Mouse (Mus musculus): Measurements from ENCODE around the gene Tmprss7. TPM values are rescaled to one million over a fixed set of nuclear protein-coding genes. Genes with fewer than 3 reads are reported as not detected.

Tmprss7 gene
- polyA plus RNA-seq, 1 experiment from 2014 or later, result 0.30 TPM

DNA sequence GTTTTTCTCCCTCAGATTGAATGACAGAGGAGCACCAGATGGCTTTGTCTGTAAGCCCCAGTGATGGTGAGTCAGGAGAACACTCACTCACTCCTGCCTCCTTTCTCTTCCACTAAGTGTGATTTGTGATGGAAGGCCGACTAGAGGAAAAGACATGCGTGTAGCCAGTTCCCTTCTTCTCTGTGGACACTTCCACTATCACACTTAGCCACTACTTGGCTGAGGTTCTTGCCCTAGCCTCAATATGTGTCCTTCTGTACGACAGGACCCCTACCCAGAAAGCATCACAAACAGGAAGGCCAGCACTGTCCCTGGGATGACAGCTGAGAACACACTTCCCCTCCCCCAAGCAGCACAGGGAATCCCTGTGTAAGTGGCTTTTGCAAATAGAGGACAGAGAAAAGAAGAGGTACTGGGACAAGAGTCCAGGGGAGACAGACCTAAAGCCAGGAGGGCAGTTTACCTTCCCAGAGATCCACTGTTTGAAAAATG is 29.0 kb upstream of the Tmprss7 start:
- no peak overlapping the region for H3K4me2 ChIP-seq (ENCODE audit: low read length)
- H3K9me3 ChIP-seq (ENCODE audit: control insufficient read depth, low read length), result no peaks in the 10 kb centered on the region
- H3K27me3 ChIP-seq (replicated peaks; ENCODE audit: control insufficient read depth, insufficient read depth, low read length), result no peaks in the 10 kb centered on the region
- 63% methylated on average over 3 of the region's 3 CpGs for WGBS
- H3K27ac ChIP-seq (ENCODE audit: low read depth), result no peak overlapping the region
- no peak overlapping the region for H3K4me3 ChIP-seq (ENCODE audit: low read depth, low read length)
- H3K36me3 ChIP-seq (ENCODE audit: control insufficient read depth, insufficient read depth, low read length), result peaks cover 8% of the 10 kb centered on the region; the same call in 1 of the 2 replicates
- H3K4me1 ChIP-seq (replicated peaks; ENCODE audit: control insufficient read depth, insufficient read depth, low read length), result peaks cover 8% of the 10 kb centered on the region; the same call in 1 of the 2 replicates
- H3K9ac ChIP-seq (ENCODE audit: low read length), result no peak overlapping the region
- no peak for ATAC-seq (replicated peaks; ENCODE audit: low FRiP score, low TSS enrichment, low read depth)
- DNase-seq (ENCODE audit: low spot score), result no peak

DNA sequence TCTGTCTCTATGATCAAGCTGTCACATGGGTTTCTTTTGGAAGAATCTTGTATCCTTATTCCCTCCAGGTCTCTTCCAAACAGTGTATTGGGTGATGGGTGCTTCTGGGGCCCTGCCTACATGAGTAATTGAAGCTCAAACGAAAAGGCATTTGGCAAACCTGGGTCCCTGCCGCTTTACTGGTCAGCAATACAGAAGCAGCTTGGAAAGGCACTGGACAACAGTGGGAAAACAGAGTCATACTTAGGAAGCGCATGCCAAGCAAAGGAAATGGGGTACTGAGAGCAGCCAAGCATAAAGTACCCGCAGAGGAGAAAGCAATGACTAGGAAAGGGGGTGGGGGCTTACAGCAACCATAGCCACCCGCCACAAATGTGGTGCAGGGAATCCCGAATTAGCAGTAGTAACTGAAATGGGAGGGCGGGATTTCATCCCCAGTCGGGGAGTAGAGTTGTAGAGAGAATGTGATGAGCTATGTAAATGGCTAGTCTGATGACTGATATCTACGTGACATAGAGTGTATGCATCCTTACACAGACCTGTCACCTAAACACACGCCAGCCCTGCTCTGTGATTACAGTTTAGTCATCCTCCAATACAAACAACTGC is 26.7 kb upstream of the Tmprss7 start:
- Histone ChIP-seq H3K36me3 (ENCODE audit: control insufficient read depth, insufficient read depth, low read length) (peaks cover 8% of the 10 kb centered on the region; the same call in 1 of the 2 replicates), H3K27ac (ENCODE audit: low read depth) (no peak overlapping the region), H3K4me3 (ENCODE audit: low read depth, low read length) (no peak overlapping the region), H3K4me2 (ENCODE audit: low read length) (no peak overlapping the region), H3K9me3 (ENCODE audit: control insufficient read depth, low read length) (no peaks in the 10 kb centered on the region), H3K4me1 (replicated peaks; ENCODE audit: control insufficient read depth, insufficient read depth, low read length) (peaks cover 8% of the 10 kb centered on the region; the same call in 1 of the 2 replicates), H3K27me3 (replicated peaks; ENCODE audit: control insufficient read depth, insufficient read depth, low read length) (no peaks in the 10 kb centered on the region), H3K9ac (ENCODE audit: low read length) (no peak overlapping the region)
- no peak for DNase-seq (ENCODE audit: low spot score)
- 77% methylated on average over 10 of the region's 10 CpGs for WGBS
- ATAC-seq (replicated peaks; ENCODE audit: low FRiP score, low TSS enrichment, low read depth), result no peak

DNA sequence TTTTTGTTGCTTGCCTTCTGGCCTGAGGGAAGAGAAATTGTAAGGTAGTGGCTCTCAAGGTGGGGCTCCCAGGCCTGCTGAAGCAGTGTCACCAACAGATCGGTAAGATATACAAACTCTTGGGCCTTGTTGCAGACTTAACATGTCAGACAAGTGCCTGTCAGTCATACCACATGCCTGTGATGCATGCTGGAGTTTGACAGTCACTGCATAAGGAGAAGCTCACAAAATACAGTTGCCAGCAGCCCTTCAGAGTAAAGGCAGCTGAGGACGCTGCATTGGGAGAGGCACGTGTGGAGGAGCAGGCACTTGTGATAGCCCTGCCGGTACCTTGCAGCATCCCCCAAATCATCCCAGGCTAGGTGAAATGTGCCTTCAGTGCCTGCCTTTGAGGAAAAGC is 24.8 kb upstream of the Tmprss7 start:
- Histone ChIP-seq H3K27me3 (replicated peaks; ENCODE audit: control insufficient read depth, insufficient read depth, low read length) (no peaks in the 10 kb centered on the region), H3K4me3 (ENCODE audit: low read depth, low read length) (no peak overlapping the region), H3K36me3 (ENCODE audit: control insufficient read depth, insufficient read depth, low read length) (peaks cover 8% of the 10 kb centered on the region; the same call in 1 of the 2 replicates), H3K4me2 (ENCODE audit: low read length) (no peak overlapping the region), H3K9ac (ENCODE audit: low read length) (no peak overlapping the region), H3K27ac (ENCODE audit: low read depth) (no peak overlapping the region), H3K9me3 (ENCODE audit: control insufficient read depth, low read length) (no peaks in the 10 kb centered on the region), H3K4me1 (replicated peaks; ENCODE audit: control insufficient read depth, insufficient read depth, low read length) (no peaks in the 10 kb centered on the region)
- WGBS, result 90% methylated on average over 4 of the region's 4 CpGs
- ATAC-seq (replicated peaks; ENCODE audit: low FRiP score, low TSS enrichment, low read depth) (no peak), DNase-seq (ENCODE audit: low spot score) (no peak)

DNA sequence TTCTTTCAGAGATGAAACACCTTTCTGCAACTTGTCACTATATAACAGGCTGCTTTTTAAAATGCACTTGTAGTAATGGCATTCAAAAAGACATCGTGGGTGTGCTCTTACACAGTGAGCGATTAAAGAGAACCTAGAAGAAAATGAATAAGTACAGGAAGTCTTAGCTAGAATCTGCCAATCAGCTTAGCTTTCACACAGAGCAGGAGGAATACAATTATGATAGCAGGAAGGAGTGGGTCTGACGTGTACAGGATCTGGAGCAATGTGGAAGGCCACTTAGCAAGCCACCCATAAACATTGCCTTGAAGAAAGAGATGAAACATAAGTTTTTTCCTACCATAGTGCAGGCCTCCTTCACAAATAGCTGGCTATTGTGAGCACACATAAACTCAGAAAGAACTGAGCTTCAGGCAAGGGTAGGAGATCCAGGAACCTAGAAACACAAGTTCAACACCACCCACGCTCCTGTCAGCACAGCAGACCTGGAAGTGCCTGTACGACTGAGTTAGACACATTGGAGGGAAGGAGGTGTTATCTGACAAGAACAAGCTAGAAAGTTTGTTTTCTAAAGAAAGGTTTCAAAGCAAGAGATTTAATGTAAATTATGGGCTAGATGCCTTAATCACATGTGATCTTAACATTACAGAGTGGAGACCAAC is 21.2 kb upstream of the Tmprss7 start:
- Histone ChIP-seq H3K27me3 (replicated peaks; ENCODE audit: control insufficient read depth, insufficient read depth, low read length) (no peaks in the 10 kb centered on the region), H3K4me1 (replicated peaks; ENCODE audit: control insufficient read depth, insufficient read depth, low read length) (no peaks in the 10 kb centered on the region), H3K4me3 (ENCODE audit: low read depth, low read length) (no peak overlapping the region), H3K36me3 (ENCODE audit: control insufficient read depth, insufficient read depth, low read length) (peaks cover 8% of the 10 kb centered on the region; the same call in 1 of the 2 replicates), H3K9me3 (ENCODE audit: control insufficient read depth, low read length) (no peaks in the 10 kb centered on the region), H3K4me2 (ENCODE audit: low read length) (no peak overlapping the region), H3K9ac (ENCODE audit: low read length) (no peak overlapping the region), H3K27ac (ENCODE audit: low read depth) (no peak overlapping the region)
- no peak for DNase-seq (ENCODE audit: low spot score)
- 89% methylated on average over 5 of the region's 5 CpGs for WGBS
- no peak for ATAC-seq (replicated peaks; ENCODE audit: low FRiP score, low TSS enrichment, low read depth)

DNA sequence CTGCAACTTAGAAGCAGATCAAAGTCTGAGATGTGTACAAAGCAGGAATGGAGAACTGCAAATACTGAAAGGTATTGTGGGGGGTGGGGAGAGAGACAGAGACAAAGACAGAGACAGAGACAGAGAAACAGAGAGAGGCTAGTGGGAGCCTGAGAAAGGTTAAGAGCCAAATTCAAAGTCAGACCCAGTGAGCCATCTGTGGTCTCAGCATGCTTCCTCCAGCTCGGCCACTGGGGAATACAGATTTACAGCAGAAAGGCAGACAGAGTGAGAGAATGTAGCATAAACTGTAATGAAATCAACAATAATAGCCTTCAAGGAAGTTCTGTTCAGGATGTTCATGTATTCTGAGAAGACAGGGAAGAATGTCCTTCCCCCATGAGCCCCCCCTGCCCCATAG is 20.4 kb upstream of the Tmprss7 start:
- peaks cover 8% of the 10 kb centered on the region; the same call in 1 of the 2 replicates for H3K36me3 ChIP-seq (ENCODE audit: control insufficient read depth, insufficient read depth, low read length)
- H3K27me3 ChIP-seq (replicated peaks; ENCODE audit: control insufficient read depth, insufficient read depth, low read length), result no peaks in the 10 kb centered on the region
- WGBS, result 60% methylated on average over 1 of the region's 1 CpGs
- no peak overlapping the region for H3K4me2 ChIP-seq (ENCODE audit: low read length)
- H3K9ac ChIP-seq (ENCODE audit: low read length), result no peak overlapping the region
- ATAC-seq (replicated peaks; ENCODE audit: low FRiP score, low TSS enrichment, low read depth) (no peak), DNase-seq (ENCODE audit: low spot score) (no peak)
- no peak overlapping the region for H3K4me3 ChIP-seq (ENCODE audit: low read depth, low read length)
- no peaks in the 10 kb centered on the region for H3K9me3 ChIP-seq (ENCODE audit: control insufficient read depth, low read length)
- H3K4me1 ChIP-seq (replicated peaks; ENCODE audit: control insufficient read depth, insufficient read depth, low read length), result no peaks in the 10 kb centered on the region
- no peak overlapping the region for H3K27ac ChIP-seq (ENCODE audit: low read depth)

DNA sequence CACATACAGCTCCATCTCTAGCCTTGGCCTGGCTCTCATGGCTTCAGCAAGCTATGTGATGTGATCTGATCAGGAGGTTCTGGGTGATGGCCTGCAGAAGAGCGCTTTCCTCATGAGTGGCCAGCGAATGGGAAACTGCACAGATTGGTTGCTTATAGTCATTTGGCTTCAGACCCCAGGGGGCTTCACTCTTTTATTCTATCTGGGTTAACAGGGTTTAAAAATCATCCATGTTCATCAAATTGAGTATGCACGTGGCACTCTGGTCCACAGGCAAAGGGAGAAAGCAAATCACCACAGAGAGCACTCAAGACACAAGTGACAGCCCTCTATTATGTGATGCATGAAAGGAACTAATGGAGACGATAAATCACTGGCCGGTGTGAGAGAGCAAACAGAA is 19.8 kb upstream of the Tmprss7 start:
- peaks cover 2% of the 10 kb centered on the region; the same call in 1 of the 2 replicates for H3K36me3 ChIP-seq (ENCODE audit: control insufficient read depth, insufficient read depth, low read length)
- no peak overlapping the region for H3K4me2 ChIP-seq (ENCODE audit: low read length)
- H3K9ac ChIP-seq (ENCODE audit: low read length), result no peak overlapping the region
- H3K4me3 ChIP-seq (ENCODE audit: low read depth, low read length), result no peak overlapping the region
- WGBS, result 84% methylated on average over 5 of the region's 5 CpGs
- no peak for DNase-seq (ENCODE audit: low spot score)
- no peaks in the 10 kb centered on the region for H3K27me3 ChIP-seq (replicated peaks; ENCODE audit: control insufficient read depth, insufficient read depth, low read length)
- no peak overlapping the region for H3K27ac ChIP-seq (ENCODE audit: low read depth)
- ATAC-seq (replicated peaks; ENCODE audit: low FRiP score, low TSS enrichment, low read depth), result no peak
- no peaks in the 10 kb centered on the region for H3K4me1 ChIP-seq (replicated peaks; ENCODE audit: control insufficient read depth, insufficient read depth, low read length)
- H3K9me3 ChIP-seq (ENCODE audit: control insufficient read depth, low read length), result no peaks in the 10 kb centered on the region

DNA sequence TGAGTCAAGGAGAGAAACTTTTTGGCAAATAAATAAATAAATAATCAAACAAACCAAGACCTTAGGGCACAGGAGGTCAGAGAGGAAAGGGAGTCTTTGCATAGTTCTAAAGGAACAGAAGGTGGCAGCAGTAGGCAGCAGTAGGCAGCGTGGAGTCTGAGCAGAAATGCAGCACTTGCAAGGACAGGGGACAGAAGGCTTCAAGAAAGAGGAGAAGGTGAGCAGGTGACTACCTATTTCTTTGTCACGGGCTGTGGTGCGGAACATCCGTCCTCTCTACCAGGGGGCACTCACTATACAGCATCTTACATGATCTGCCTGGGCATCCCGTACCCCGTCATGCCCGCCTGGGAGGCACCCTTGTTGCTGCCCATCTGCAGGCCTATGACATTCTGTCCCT is 17.8 kb upstream of the Tmprss7 start:
- H3K9ac ChIP-seq (ENCODE audit: low read length), result no peak overlapping the region
- no peak overlapping the region for H3K27ac ChIP-seq (ENCODE audit: low read depth)
- no peak overlapping the region for H3K4me3 ChIP-seq (ENCODE audit: low read depth, low read length)
- DNase-seq (ENCODE audit: low spot score), result no peak
- H3K4me1 ChIP-seq (replicated peaks; ENCODE audit: control insufficient read depth, insufficient read depth, low read length), result no peaks in the 10 kb centered on the region
- H3K4me2 ChIP-seq (ENCODE audit: low read length), result no peak overlapping the region
- H3K9me3 ChIP-seq (ENCODE audit: control insufficient read depth, low read length), result no peaks in the 10 kb centered on the region
- H3K27me3 ChIP-seq (replicated peaks; ENCODE audit: control insufficient read depth, insufficient read depth, low read length), result no peaks in the 10 kb centered on the region
- no peaks in the 10 kb centered on the region for H3K36me3 ChIP-seq (ENCODE audit: control insufficient read depth, insufficient read depth, low read length)
- no peak for ATAC-seq (replicated peaks; ENCODE audit: low FRiP score, low TSS enrichment, low read depth)
- WGBS, result 70% methylated on average over 7 of the region's 7 CpGs

DNA sequence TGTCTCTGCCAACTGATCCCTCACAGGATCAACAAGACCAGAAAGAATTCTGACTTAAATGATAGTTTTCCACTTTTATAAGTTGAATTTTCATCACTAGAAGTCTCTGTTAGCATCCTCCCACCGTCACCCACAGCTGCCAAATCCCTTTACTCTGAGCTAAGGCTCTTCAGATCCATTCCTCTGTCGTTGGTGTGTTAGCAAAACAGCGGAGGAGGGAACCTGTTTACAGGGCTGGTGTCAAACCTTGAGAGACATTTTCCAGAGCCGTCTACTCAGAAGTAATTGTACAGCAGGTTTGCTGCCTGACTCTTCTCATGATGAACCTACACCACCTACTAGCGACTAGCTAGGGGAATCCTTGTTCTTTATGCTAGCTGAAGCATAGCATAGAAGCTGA is 5.8 kb upstream of the Tmprss7 start:
- Histone ChIP-seq H3K27me3 (replicated peaks; ENCODE audit: control insufficient read depth, insufficient read depth, low read length) (no peaks in the 10 kb centered on the region), H3K4me3 (ENCODE audit: low read depth, low read length) (no peak overlapping the region), H3K4me1 (replicated peaks; ENCODE audit: control insufficient read depth, insufficient read depth, low read length) (0 out of 2 replicates have a peak, but pooled peaks cover 2% of the 10 kb centered on the region), H3K27ac (ENCODE audit: low read depth) (no peak overlapping the region), H3K9ac (ENCODE audit: low read length) (no peak overlapping the region), H3K9me3 (ENCODE audit: control insufficient read depth, low read length) (no peaks in the 10 kb centered on the region), H3K4me2 (ENCODE audit: low read length) (no peak overlapping the region), H3K36me3 (ENCODE audit: control insufficient read depth, insufficient read depth, low read length) (no peaks in the 10 kb centered on the region)
- DNase-seq (ENCODE audit: low spot score) (no peak), ATAC-seq (replicated peaks; ENCODE audit: low FRiP score, low TSS enrichment, low read depth) (no peak)
- 32% methylated on average over 5 of the region's 5 CpGs for WGBS

DNA sequence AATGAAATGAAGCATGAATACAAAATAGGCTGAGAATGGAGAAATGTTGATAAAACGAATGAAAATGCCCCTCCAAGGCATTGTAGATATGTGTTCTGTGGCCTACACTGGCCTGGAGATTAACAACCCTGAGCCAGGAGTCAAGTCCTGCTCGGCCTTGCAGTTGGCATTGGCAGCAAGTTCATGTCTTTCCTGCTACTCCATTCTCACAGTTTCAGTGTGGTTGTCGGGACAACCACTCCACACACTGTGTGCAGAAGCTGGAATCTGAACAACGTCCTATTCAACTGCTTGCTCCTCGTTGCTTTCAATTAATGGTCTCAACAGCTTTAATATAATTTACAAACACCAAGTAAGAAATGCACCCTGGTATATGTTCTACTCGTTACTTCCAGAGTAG is 4.5 kb upstream of the Tmprss7 start:
- ATAC-seq (replicated peaks; ENCODE audit: low FRiP score, low TSS enrichment, low read depth), result no peak
- H3K27ac ChIP-seq (ENCODE audit: low read depth), result no peak overlapping the region

More for the DNA sequence above, 4.5 kb upstream of the Tmprss7 start:
- 79% methylated on average over 6 of the region's 6 CpGs for WGBS
- Histone ChIP-seq H3K4me1 (replicated peaks; ENCODE audit: control insufficient read depth, insufficient read depth, low read length) (0 out of 2 replicates have a peak, but pooled peaks cover 2% of the 10 kb centered on the region), H3K36me3 (ENCODE audit: control insufficient read depth, insufficient read depth, low read length) (no peaks in the 10 kb centered on the region), H3K9me3 (ENCODE audit: control insufficient read depth, low read length) (no peaks in the 10 kb centered on the region), H3K4me2 (ENCODE audit: low read length) (no peak overlapping the region), H3K9ac (ENCODE audit: low read length) (no peak overlapping the region), H3K4me3 (ENCODE audit: low read depth, low read length) (no peak overlapping the region), H3K27me3 (replicated peaks; ENCODE audit: control insufficient read depth, insufficient read depth, low read length) (no peaks in the 10 kb centered on the region)
- no peak for DNase-seq (ENCODE audit: low spot score)
